Mouse (Mus musculus) heart, adult 2 months (tissue): ENCODE measurements around the gene Tollip. TPM values are rescaled to one million over a fixed set of nuclear protein-coding genes. Genes with fewer than 3 reads are reported as not detected.

Experiments
- DNase-seq, 2 experiments: peaks; one replicate each; pipeline ENCODE4 v3.0.0; 2021
- H3K27ac ChIP-seq: fragments of 200-600 bp; 2 replicates; pipeline ENCODE4 v1.8.1; 2022
- H3K27me3 ChIP-seq: fragments of 200-500 bp; 2 replicates; pipeline ENCODE4 v1.6.1; 2012; ENCODE audit warnings: mild to moderate bottlenecking, low read length, inconsistent platforms, mixed read lengths; ENCODE audit not compliant: control insufficient read depth, insufficient read depth
- H3K36me3 ChIP-seq: fragments of 200-500 bp; 2 replicates; pipeline ENCODE4 v1.6.1; 2012; ENCODE audit warnings: low read length, inconsistent platforms; ENCODE audit not compliant: control insufficient read depth, insufficient read depth
- H3K4me1 ChIP-seq: fragments of 200-500 bp; 2 replicates; pipeline ENCODE4 v1.6.1; 2011; ENCODE audit warnings: low read length; ENCODE audit not compliant: control insufficient read depth, insufficient read depth
- H3K4me3 ChIP-seq: fragments of 200-600 bp; 2 replicates; pipeline ENCODE4 v1.8.1; 2022
- H3K79me2 ChIP-seq: fragments of 200-500 bp; replicated peaks from 2 replicates; pipeline ENCODE4 v1.6.1; 2012; ENCODE audit warnings: mild to moderate bottlenecking, inconsistent platforms, low read length, moderate library complexity, mixed read lengths; ENCODE audit not compliant: control insufficient read depth, insufficient read depth
- H3K9ac ChIP-seq: fragments of 200-500 bp; 2 replicates; pipeline ENCODE4 v1.6.1; 2012; ENCODE audit warnings: low read depth, mild to moderate bottlenecking, control low read depth, inconsistent platforms, low read length, mixed read lengths
- CTCF ChIP-seq: fragments of 200-600 bp; IDR thresholded peaks from 2 replicates; pipeline ENCODE4 v1.8.1; 2022; ENCODE audit warnings: antibody characterized with exemption, mild to moderate bottlenecking, moderate library complexity
- EP300 ChIP-seq: fragments of 200-500 bp; IDR thresholded peaks from 2 replicates; pipeline ENCODE4 v1.6.1; 2011; ENCODE audit warnings: low read depth, low read length, control low read depth; ENCODE audit not compliant: insufficient read depth
- POLR2A ChIP-seq: fragments of 200-500 bp; IDR thresholded peaks from 2 replicates; pipeline ENCODE4 v1.6.1; 2011; ENCODE audit warnings: mild to moderate bottlenecking, low read depth, low read length, control low read depth; ENCODE audit not compliant: insufficient read depth
- WGBS: fragments of 180-500 bp; shearing (Covaris S2); methylation state at CpG from one replicate; pipeline ENCODE4 v1.1.7; 2018; 5-methylcytosine and 5-hydroxymethylcytosine counted together
- intact Hi-C: fragments of 180-260 bp; cut with DNase I; formaldehyde crosslinking; loops from one replicate; pipeline ENCODE4 v1.15.1; 2025
- long read RNA-seq: library from polyadenylated mRNA; stranded (forward); transcript quantifications from one replicate; pipeline ENCODE4 v2.0.0, GENCODE M21; 2021
- polyA plus RNA-seq: library from polyadenylated mRNA; depleted of rRNA; stranded (reverse); fragments of >200 nt; gene quantifications from 2 replicates; pipeline ENCODE4 v1.2.3, GENCODE M21; 2012; rRNA removed
- total RNA-seq, 2 experiments: library from RNA; stranded (reverse); gene quantifications; 2 replicates each; pipeline ENCODE4 v1.2.3; 2021

Tollip gene
- total RNA-seq: 10 to 100 TPM; 50.2 to 54.2 TPM
- 66.3 and 95.4 TPM in 2 replicates for polyA plus RNA-seq
- long read RNA-seq, transcript Tollip-203 (7 exons, 1,892 nt): minor isoform, 14 of 92 reads
- long read RNA-seq, transcript Tollip-201 (6 exons, 3,788 nt): major isoform, 63 of 92 reads
- long read RNA-seq, partial matches to known transcripts: 3 of 92 reads
- long read RNA-seq, other reads (novel, unspliced or antisense): 12 of 92 reads

GRCm38 (mm10) chr7:141918407-141918806 lies at the start of gene Tollip:
Tollip (minus strand) TSS chr7:141918507.
- no peak within 1 kb of the TSS for H3K4me3 ChIP-seq
- H3K27me3 ChIP-seq: no peaks in the 10 kb centered on the region
- H3K9ac ChIP-seq: no peak within 1 kb of the TSS
- DNase-seq: no peak
- H3K4me1 ChIP-seq: no peaks in the 10 kb centered on the region
- H3K79me2 ChIP-seq: no peaks in the 10 kb centered on the region
- intact Hi-C loops: no loop called here
- no peak within 1 kb of the TSS for H3K27ac ChIP-seq
- no peaks in the 10 kb centered on the region for H3K36me3 ChIP-seq
- TF ChIP-seq EP300: no peak
- TF ChIP-seq POLR2A: no peak
- no peak for TF ChIP-seq CTCF
- WGBS: 94% methylated on average over 2 of the region's 2 CpGs

GRCm38 (mm10) chr7:141966281-141966680 lies 48.0 kb upstream of the Tollip start:
- no peaks in the 10 kb centered on the region for H3K27me3 ChIP-seq
- H3K4me1 ChIP-seq: no peaks in the 10 kb centered on the region
- intact Hi-C loops: no loop called here
- H3K4me3 ChIP-seq: no peak overlapping the region
- TF ChIP-seq CTCF: no peak
- TF ChIP-seq EP300: no peak
- TF ChIP-seq POLR2A: no peak
- H3K27ac ChIP-seq: no peak overlapping the region
- no peaks in the 10 kb centered on the region for H3K36me3 ChIP-seq
- 65% methylated on average over 2 of the region's 2 CpGs for WGBS
- no peak overlapping the region for H3K9ac ChIP-seq
- H3K79me2 ChIP-seq: no peaks in the 10 kb centered on the region
- DNase-seq: no peak

- intact Hi-C loops: no loop called here
- WGBS: 85% methylated on average over 3 of the region's 3 CpGs
- H3K9ac ChIP-seq: no peak overlapping the region
- TF ChIP-seq EP300: no peak
- no peak for TF ChIP-seq POLR2A
- TF ChIP-seq CTCF: no peak
- no peaks in the 10 kb centered on the region for H3K4me1 ChIP-seq
- no peaks in the 10 kb centered on the region for H3K27me3 ChIP-seq
- no peak overlapping the region for H3K27ac ChIP-seq
- no peak for DNase-seq
- no peaks in the 10 kb centered on the region for H3K79me2 ChIP-seq
- H3K36me3 ChIP-seq: no peaks in the 10 kb centered on the region
- no peak overlapping the region for H3K4me3 ChIP-seq
Measured at GRCm38 (mm10) chr7:141962521-141962920, 44.2 kb upstream of the Tollip start.

GRCm38 (mm10) chr7:141961491-141961890 lies 43.2 kb upstream of the Tollip start:
- Histone ChIP-seq H3K79me2 (no peaks in the 10 kb centered on the region), H3K4me1 (no peaks in the 10 kb centered on the region), H3K36me3 (no peaks in the 10 kb centered on the region), H3K9ac (no peak overlapping the region), H3K27me3 (no peaks in the 10 kb centered on the region), H3K4me3 (no peak overlapping the region), H3K27ac (no peak overlapping the region)
- TF ChIP-seq EP300: no peak
- no peak for TF ChIP-seq CTCF
- TF ChIP-seq POLR2A: no peak
- 79% methylated on average over 3 of the region's 3 CpGs for WGBS
- no peak for DNase-seq
- intact Hi-C loops: no loop called here

GRCm38 (mm10) chr7:141960926-141961325 lies 42.6 kb upstream of the Tollip start:
- no peaks in the 10 kb centered on the region for H3K4me1 ChIP-seq
- DNase-seq: no peak
- no peak overlapping the region for H3K9ac ChIP-seq
- intact Hi-C loops: no loop called here
- H3K4me3 ChIP-seq: no peak overlapping the region
- no peaks in the 10 kb centered on the region for H3K27me3 ChIP-seq
- TF ChIP-seq CTCF (no peak), POLR2A (no peak), EP300 (no peak)
- H3K36me3 ChIP-seq: no peaks in the 10 kb centered on the region
- no peak overlapping the region for H3K27ac ChIP-seq
- no peaks in the 10 kb centered on the region for H3K79me2 ChIP-seq
- WGBS: 65% methylated on average over 2 of the region's 2 CpGs

- H3K27ac ChIP-seq: no peak overlapping the region
- H3K4me1 ChIP-seq: no peaks in the 10 kb centered on the region
- intact Hi-C loops: no loop called here
- H3K79me2 ChIP-seq: no peaks in the 10 kb centered on the region
- TF ChIP-seq EP300: no peak
- TF ChIP-seq CTCF: no peak
- no peak for TF ChIP-seq POLR2A
- H3K4me3 ChIP-seq: no peak overlapping the region
- 64% methylated on average over 1 of the region's 1 CpGs for WGBS
- no peaks in the 10 kb centered on the region for H3K27me3 ChIP-seq
- no peaks in the 10 kb centered on the region for H3K36me3 ChIP-seq
- no peak for DNase-seq
- no peak overlapping the region for H3K9ac ChIP-seq
Measured at GRCm38 (mm10) chr7:141959133-141959532, 40.8 kb upstream of the Tollip start.
